Mouse (Mus musculus): ENCODE results near the gene Dhx38. TPM values are rescaled to one million over a fixed set of nuclear protein-coding genes. Genes with fewer than 3 reads are reported as not detected.

The Dhx38 gene
- polyA plus RNA-seq, 1 experiment from 2014 or later = 26.1 TPM

GRCm38 (mm10) chr8:109536703-109537102 is 29.0 kb downstream of the Dhx38 start:
- peak overlapping the region; percentile 28; the same call in 1 of the 2 replicates for H3K4me3 ChIP-seq
- peaks cover 4% of the 10 kb centered on the region; the same call in 1 of the 2 replicates for H3K27me3 ChIP-seq (ENCODE audit: insufficient read depth, poor library complexity, severe bottlenecking)
- WGBS = 3% methylated on average over 5 of the region's 5 CpGs
- H3K4me1 ChIP-seq = peaks cover 12% of the 10 kb centered on the region
- no peaks in the 10 kb centered on the region for H3K9me3 ChIP-seq
- H3K27ac ChIP-seq = peak overlapping the region; percentile 84
- H3K36me3 ChIP-seq = no peaks in the 10 kb centered on the region
- DNase-seq (ENCODE audit: low spot score) = peak; percentile 92

- DNase-seq (ENCODE audit: low spot score) = peak; percentile 74
- Histone ChIP-seq H3K4me1 (peaks cover 12% of the 10 kb centered on the region), H3K4me3 (no peak overlapping the region), H3K36me3 (no peaks in the 10 kb centered on the region), H3K27ac (no peak overlapping the region), H3K27me3 (ENCODE audit: insufficient read depth, poor library complexity, severe bottlenecking) (peaks cover 4% of the 10 kb centered on the region; the same call in 1 of the 2 replicates), H3K9me3 (no peaks in the 10 kb centered on the region)
- 77% methylated on average over 19 of the region's 19 CpGs for WGBS
These were observed 30.3 kb downstream of the Dhx38 start for GRCm38 (mm10) chr8:109535140-109535990.

GRCm38 (mm10) chr8:109524008-109524407 is 41.7 kb downstream of the Dhx38 start:
- no peaks in the 10 kb centered on the region for H3K36me3 ChIP-seq
- H3K4me3 ChIP-seq = no peak overlapping the region
- no peaks in the 10 kb centered on the region for H3K9me3 ChIP-seq
- no peak overlapping the region for H3K27ac ChIP-seq
- DNase-seq (ENCODE audit: low spot score) = no peak
- H3K4me1 ChIP-seq = no peaks in the 10 kb centered on the region
- WGBS = 80% methylated on average over 2 of the region's 2 CpGs
- H3K27me3 ChIP-seq (ENCODE audit: insufficient read depth, poor library complexity, severe bottlenecking) = no peaks in the 10 kb centered on the region; the same call in 1 of the 2 replicates

GRCm38 (mm10) chr8:109505560-109505959 is 60.1 kb downstream of the Dhx38 start:
- Histone ChIP-seq H3K4me3 (no peak overlapping the region), H3K36me3 (no peaks in the 10 kb centered on the region), H3K9me3 (no peaks in the 10 kb centered on the region), H3K27me3 (ENCODE audit: insufficient read depth, poor library complexity, severe bottlenecking) (no peaks in the 10 kb centered on the region), H3K27ac (no peak overlapping the region), H3K4me1 (0 out of 2 replicates have a peak, but pooled peaks cover 7% of the 10 kb centered on the region)
- no peak for DNase-seq (ENCODE audit: low spot score)
- WGBS = 86% methylated on average over 5 of the region's 5 CpGs

GRCm38 (mm10) chr8:109503566-109503965 is 62.1 kb downstream of the Dhx38 start:
- Histone ChIP-seq H3K9me3 (no peaks in the 10 kb centered on the region), H3K4me1 (0 out of 2 replicates have a peak, but pooled peaks cover 7% of the 10 kb centered on the region), H3K4me3 (no peak overlapping the region), H3K36me3 (no peaks in the 10 kb centered on the region), H3K27ac (no peak overlapping the region; the same call in 1 of the 2 replicates), H3K27me3 (ENCODE audit: insufficient read depth, poor library complexity, severe bottlenecking) (no peaks in the 10 kb centered on the region)
- 55% methylated on average over 1 of the region's 1 CpGs for WGBS
- DNase-seq (ENCODE audit: low spot score) = no peak

GRCm38 (mm10) chr8:109499009-109499717 is 66.5 kb downstream of the Dhx38 start:
- no peak overlapping the region for H3K4me3 ChIP-seq
- DNase-seq (ENCODE audit: low spot score) = no peak
- no peaks in the 10 kb centered on the region for H3K9me3 ChIP-seq
- 85% methylated on average over 16 of the region's 16 CpGs for WGBS
- H3K27ac ChIP-seq = no peak overlapping the region
- no peaks in the 10 kb centered on the region for H3K36me3 ChIP-seq
- 0 out of 2 replicates have a peak, but pooled peaks cover 5% of the 10 kb centered on the region for H3K4me1 ChIP-seq
- H3K27me3 ChIP-seq (ENCODE audit: insufficient read depth, poor library complexity, severe bottlenecking) = no peaks in the 10 kb centered on the region

Other genes starting within 250 kb of the Dhx38 start
- 0.08 and 0.15 TPM in 2 replicates for gene Pmfbp1, start 71.8 kb downstream of the Dhx38 start, polyA plus RNA-seq (2016; fragmentation: Nextera tagmentation; extraction: Ambion mirVana)
- gene Txnl4b, start within 50 bp of the Dhx38 start, polyA plus RNA-seq (2016; fragmentation: Nextera tagmentation; extraction: Ambion mirVana) = 18.5 and 20.0 TPM in 2 replicates
- gene Hp, start 13.3 kb upstream of the Dhx38 start, polyA plus RNA-seq (2016; fragmentation: Nextera tagmentation; extraction: Ambion mirVana) = 0.44 and 0.99 TPM in 2 replicates
- 49.0 and 57.1 TPM in 2 replicates for gene Dhodh, start 42.8 kb upstream of the Dhx38 start, polyA plus RNA-seq (2016; fragmentation: Nextera tagmentation; extraction: Ambion mirVana)
- 0.25 and 0.26 TPM in 2 replicates for gene Pkd1l3, start 48.7 kb upstream of the Dhx38 start, polyA plus RNA-seq (2016; fragmentation: Nextera tagmentation; extraction: Ambion mirVana)
- gene Ist1, start 127.4 kb upstream of the Dhx38 start, polyA plus RNA-seq (2016; fragmentation: Nextera tagmentation; extraction: Ambion mirVana) = 100 and 103 TPM in 2 replicates
- 18.5 and 23.4 TPM in 2 replicates for gene Zfp821, start 139.7 kb upstream of the Dhx38 start, polyA plus RNA-seq (2016; fragmentation: Nextera tagmentation; extraction: Ambion mirVana)
- gene Atxn1l, start 171.9 kb upstream of the Dhx38 start, polyA plus RNA-seq (2016; fragmentation: Nextera tagmentation; extraction: Ambion mirVana) = 6.1 and 6.4 TPM in 2 replicates
- 38.9 and 43.3 TPM in 2 replicates for gene Ap1g1, start 212.7 kb upstream of the Dhx38 start, polyA plus RNA-seq (2016; fragmentation: Nextera tagmentation; extraction: Ambion mirVana)

Measured in heart, embryonic 10.5 days (tissue).